Mouse (Mus musculus): ENCODE results near the gene Phf21b. TPM values are rescaled to one million over a fixed set of nuclear protein-coding genes. Genes with fewer than 3 reads are reported as not detected.
"Not testable (repeated sequence)": the region's sequence is repeated elsewhere in the genome, so short reads cannot be mapped to it uniquely, and the experiment has no call there.

Phf21b gene
- total RNA-seq, 1 experiment from 2014 or later: 2.9 TPM

GRCm38 (mm10) chr15:84800132-84800531, 55.7 kb downstream of the Phf21b start:
- ATAC-seq (replicated peaks; ENCODE audit: insufficient number of reproducible peaks, low FRiP score, low TSS enrichment, poor library complexity, severe bottlenecking): no peak

GRCm38 (mm10) chr15:84793649-84794048, 62.2 kb downstream of the Phf21b start:
- no peak for ATAC-seq (replicated peaks; ENCODE audit: insufficient number of reproducible peaks, low FRiP score, low TSS enrichment, poor library complexity, severe bottlenecking)

GRCm38 (mm10) chr15:84787161-84787560, 68.7 kb downstream of the Phf21b start:
- no peak for ATAC-seq (replicated peaks; ENCODE audit: insufficient number of reproducible peaks, low FRiP score, low TSS enrichment, poor library complexity, severe bottlenecking)

- no peak for ATAC-seq (replicated peaks; ENCODE audit: insufficient number of reproducible peaks, low FRiP score, low TSS enrichment, poor library complexity, severe bottlenecking)
These were observed 71.0 kb downstream of the Phf21b start for GRCm38 (mm10) chr15:84784812-84785211.

- no peak for ATAC-seq (replicated peaks; ENCODE audit: insufficient number of reproducible peaks, low FRiP score, low TSS enrichment, poor library complexity, severe bottlenecking)
These were observed 77.3 kb downstream of the Phf21b start for GRCm38 (mm10) chr15:84778587-84778986.

- ATAC-seq (replicated peaks; ENCODE audit: insufficient number of reproducible peaks, low FRiP score, low TSS enrichment, poor library complexity, severe bottlenecking): no peak
These were observed 80.3 kb downstream of the Phf21b start for GRCm38 (mm10) chr15:84775421-84776174.

- no peak for ATAC-seq (replicated peaks; ENCODE audit: insufficient number of reproducible peaks, low FRiP score, low TSS enrichment, poor library complexity, severe bottlenecking)
These were observed 83.4 kb downstream of the Phf21b start for GRCm38 (mm10) chr15:84772191-84773111.

- no peak for ATAC-seq (replicated peaks; ENCODE audit: insufficient number of reproducible peaks, low FRiP score, low TSS enrichment, poor library complexity, severe bottlenecking)
These were observed 86.1 kb downstream of the Phf21b start for GRCm38 (mm10) chr15:84769641-84770341.

- not testable (repeated sequence) for ATAC-seq (replicated peaks; ENCODE audit: insufficient number of reproducible peaks, low FRiP score, low TSS enrichment, poor library complexity, severe bottlenecking)
These were observed 87.3 kb downstream of the Phf21b start for GRCm38 (mm10) chr15:84768531-84768930.

- ATAC-seq (replicated peaks; ENCODE audit: insufficient number of reproducible peaks, low FRiP score, low TSS enrichment, poor library complexity, severe bottlenecking): no peak
These were observed 89.2 kb downstream of the Phf21b start for GRCm38 (mm10) chr15:84766621-84767020.

GRCm38 (mm10) chr15:84763423-84763812, 92.4 kb downstream of the Phf21b start:
- no peak for ATAC-seq (replicated peaks; ENCODE audit: insufficient number of reproducible peaks, low FRiP score, low TSS enrichment, poor library complexity, severe bottlenecking)

GRCm38 (mm10) chr15:84762712-84763422, 93.0 kb downstream of the Phf21b start:
- no peak for ATAC-seq (replicated peaks; ENCODE audit: insufficient number of reproducible peaks, low FRiP score, low TSS enrichment, poor library complexity, severe bottlenecking)

- ATAC-seq (replicated peaks; ENCODE audit: insufficient number of reproducible peaks, low FRiP score, low TSS enrichment, poor library complexity, severe bottlenecking): no peak
These were observed 97.4 kb downstream of the Phf21b start for GRCm38 (mm10) chr15:84758493-84758892.

GRCm38 (mm10) chr15:84756426-84756825, 99.4 kb downstream of the Phf21b start:
- no peak for ATAC-seq (replicated peaks; ENCODE audit: insufficient number of reproducible peaks, low FRiP score, low TSS enrichment, poor library complexity, severe bottlenecking)

GRCm38 (mm10) chr15:84754987-84755386, 100.9 kb downstream of the Phf21b start:
- peak; percentile 71; the same call in 1 of the 2 replicates for ATAC-seq (replicated peaks; ENCODE audit: insufficient number of reproducible peaks, low FRiP score, low TSS enrichment, poor library complexity, severe bottlenecking)

GRCm38 (mm10) chr15:84745831-84746230, 110.0 kb downstream of the Phf21b start:
- ATAC-seq (replicated peaks; ENCODE audit: insufficient number of reproducible peaks, low FRiP score, low TSS enrichment, poor library complexity, severe bottlenecking): no peak

- ATAC-seq (replicated peaks; ENCODE audit: insufficient number of reproducible peaks, low FRiP score, low TSS enrichment, poor library complexity, severe bottlenecking): no peak
These were observed 111.5 kb downstream of the Phf21b start for GRCm38 (mm10) chr15:84744308-84744707.

GRCm38 (mm10) chr15:84743347-84743746, 112.5 kb downstream of the Phf21b start:
- no peak for ATAC-seq (replicated peaks; ENCODE audit: insufficient number of reproducible peaks, low FRiP score, low TSS enrichment, poor library complexity, severe bottlenecking)
